In the genomic region with DNA sequence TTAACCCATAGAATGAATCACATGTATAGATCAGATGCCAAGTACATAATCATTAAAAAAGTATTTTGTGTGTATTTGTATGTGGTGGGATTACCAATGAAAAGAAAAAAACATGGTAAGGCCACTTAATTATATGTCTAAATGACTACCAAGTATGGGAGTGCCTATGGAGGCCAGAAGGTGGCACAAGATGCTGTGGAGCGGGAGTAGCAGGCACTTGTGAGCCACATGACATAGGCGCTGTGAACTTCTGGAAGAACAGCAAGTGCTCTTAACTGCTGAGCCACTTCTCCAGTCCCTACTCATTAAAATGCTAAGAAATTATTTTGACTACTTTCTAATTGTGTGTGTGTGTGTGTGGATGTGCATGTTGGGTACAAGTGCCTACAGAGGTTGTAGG, we compare ENCODE assay signal across 12 mouse cellular contexts. TPM values are rescaled to one million over a fixed set of nuclear protein-coding genes. Genes with fewer than 3 reads are reported as not detected.
DNase-seq lines count a peak whose midpoint lies in the region; ATAC-seq and TF ChIP-seq lines count a peak whose summit lies in the region.
"Had no signal": no experiment of that assay in that cellular context is flagged by ENCODE, and none has a peak within 500 bp of the region (broad histone marks: within the 10 kb centered on the region; RNA-seq: fewer than 3 reads in every experiment).

No protein-coding gene starts in this region.

- TF ChIP-seq POLR2A in thymus, adult 2 months (IDR thresholded peaks at IDR 0.05; ENCODE audit: control insufficient read depth, extremely low read depth, insufficient read depth, low read length, poor library complexity) = no peak

- no peak overlapping the region for H3K9ac ChIP-seq in kidney, postnatal 0 days (ENCODE audit: low read depth, low read length)
- H3K9ac ChIP-seq in kidney, embryonic 15.5 days = no peak overlapping the region
- no peak overlapping the region for H3K9ac ChIP-seq in stomach, postnatal 0 days (ENCODE audit: low read length)
- H3K9ac ChIP-seq: hindbrain, embryonic 15.5 days had no signal

- H3K4me2 ChIP-seq in kidney, postnatal 0 days (ENCODE audit: low read length) = no peak overlapping the region
- H3K4me2 ChIP-seq in kidney, embryonic 15.5 days = no peak overlapping the region
- no peak overlapping the region for H3K4me2 ChIP-seq in stomach, postnatal 0 days (replicated peaks; ENCODE audit: low read depth)
- H3K4me2 ChIP-seq: hindbrain, embryonic 15.5 days had no signal

- intact Hi-C loops in left cerebral cortex, postnatal 25 days (cut with DNase I) = no loop called here

- no peak for ATAC-seq in kidney, postnatal 0 days (replicated peaks; ENCODE audit: low FRiP score, low read depth)
- no peak for ATAC-seq in kidney, embryonic 15.5 days (replicated peaks; ENCODE audit: low FRiP score)
- no peak for ATAC-seq in stomach, postnatal 0 days (ENCODE audit: low FRiP score, low TSS enrichment)

- H3K4me3 ChIP-seq in kidney, postnatal 0 days (replicated peaks; ENCODE audit: low read depth, low read length) = no peak overlapping the region
- H3K4me3 ChIP-seq in kidney, embryonic 15.5 days (replicated peaks) = no peak overlapping the region
- no peak overlapping the region for H3K4me3 ChIP-seq in thymus, adult 2 months (ENCODE audit: control insufficient read depth, insufficient read depth, low read length)
- no peak overlapping the region for H3K4me3 ChIP-seq in stomach, postnatal 0 days (ENCODE audit: low read depth, low read length)
- H3K4me3 ChIP-seq: hindbrain, embryonic 15.5 days; megakaryocyte, embryonic 14.5 days had no signal

- TF ChIP-seq CTCF in kidney, postnatal 0 days (IDR thresholded peaks at IDR 0.05; ENCODE audit: low read depth) = peak; percentile 33; the same call in 1 of the 2 replicates
- TF ChIP-seq CTCF in thymus, adult 2 months (IDR thresholded peaks at IDR 0.05; ENCODE audit: borderline replicate concordance, control insufficient read depth, extremely low read depth, insufficient read depth, low read length, poor library complexity) = no peak
- peak; percentile 48 for TF ChIP-seq CTCF in stomach, postnatal 0 days (IDR thresholded peaks at IDR 0.05; ENCODE audit: low read depth)

- 90% methylated on average over 2 of the region's 2 CpGs for WGBS in kidney, postnatal 0 days
- WGBS in kidney, embryonic 15.5 days = 95% methylated on average over 2 of the region's 2 CpGs
- 92% methylated on average over 2 of the region's 2 CpGs for WGBS in thymus, adult 2 months
- 88% methylated on average over 2 of the region's 2 CpGs for WGBS in stomach, postnatal 0 days

- TF ChIP-seq EP300 in stomach, postnatal 0 days (optimal IDR thresholded peaks at IDR 0.05) = no peak

- no peaks in the 10 kb centered on the region for H3K36me3 ChIP-seq in kidney, postnatal 0 days (ENCODE audit: insufficient read depth, low read length)
- no peaks in the 10 kb centered on the region for H3K36me3 ChIP-seq in kidney, embryonic 15.5 days
- no peaks in the 10 kb centered on the region for H3K36me3 ChIP-seq in thymus, adult 2 months (ENCODE audit: control insufficient read depth, insufficient read depth, low read length)
- no peaks in the 10 kb centered on the region for H3K36me3 ChIP-seq in stomach, postnatal 0 days (ENCODE audit: control insufficient read depth, insufficient read depth, low read length)
- H3K36me3 ChIP-seq: hindbrain, embryonic 15.5 days had no signal

- H3K9me3 ChIP-seq in kidney, postnatal 0 days (replicated peaks; ENCODE audit: low read length) = no peaks in the 10 kb centered on the region
- no peaks in the 10 kb centered on the region for H3K9me3 ChIP-seq in kidney, embryonic 15.5 days (replicated peaks)
- no peaks in the 10 kb centered on the region for H3K9me3 ChIP-seq in stomach, postnatal 0 days (ENCODE audit: control insufficient read depth, low read length)
- H3K9me3 ChIP-seq: hindbrain, embryonic 15.5 days; megakaryocyte, embryonic 14.5 days had no signal

- no peak overlapping the region for H3K27ac ChIP-seq in kidney, postnatal 0 days
- H3K27ac ChIP-seq in kidney, embryonic 15.5 days = no peak overlapping the region
- no peak overlapping the region for H3K27ac ChIP-seq in thymus, adult 2 months (ENCODE audit: control insufficient read depth, insufficient read depth, low read length)
- no peak overlapping the region for H3K27ac ChIP-seq in stomach, postnatal 0 days (replicated peaks)
- H3K27ac ChIP-seq: hindbrain, embryonic 15.5 days had no signal

- H3K4me1 ChIP-seq in kidney, postnatal 0 days (replicated peaks; ENCODE audit: insufficient read depth, low read length) = no peaks in the 10 kb centered on the region
- H3K4me1 ChIP-seq in kidney, embryonic 15.5 days = no peaks in the 10 kb centered on the region
- no peaks in the 10 kb centered on the region for H3K4me1 ChIP-seq in thymus, adult 2 months (replicated peaks; ENCODE audit: control insufficient read depth, insufficient read depth, low read length)
- H3K4me1 ChIP-seq in stomach, postnatal 0 days (replicated peaks; ENCODE audit: control insufficient read depth, insufficient read depth) = no peaks in the 10 kb centered on the region
- H3K4me1 ChIP-seq: hindbrain, embryonic 15.5 days; megakaryocyte, embryonic 14.5 days had no signal

- no peak for DNase-seq in kidney, postnatal 0 days (ENCODE audit: low spot score)
- DNase-seq in thymus, postnatal 14 days = peak; percentile 12
- no peak for DNase-seq in thymus, adult 2 months
- peak; percentile 51 for DNase-seq in ZHBTc4 (ENCODE audit: low read depth, low spot score)
- no peak for DNase-seq in stomach, postnatal 0 days (ENCODE audit: low spot score)
- no peak for DNase-seq in left cerebral cortex, postnatal 25 days (ENCODE audit: low spot score in 2 of 2)
- DNase-seq in adrenal gland, adult 8-10 months = no peak

- no peaks in the 10 kb centered on the region for H3K27me3 ChIP-seq in kidney, postnatal 0 days (ENCODE audit: insufficient read depth, low read length)
- no peaks in the 10 kb centered on the region for H3K27me3 ChIP-seq in kidney, embryonic 15.5 days
- no peaks in the 10 kb centered on the region for H3K27me3 ChIP-seq in thymus, adult 2 months (ENCODE audit: control insufficient read depth, insufficient read depth, low read length)
- H3K27me3 ChIP-seq in stomach, postnatal 0 days (ENCODE audit: control insufficient read depth, insufficient read depth, low read length) = no peaks in the 10 kb centered on the region
- H3K27me3 ChIP-seq: hindbrain, embryonic 15.5 days; megakaryocyte, embryonic 14.5 days had no signal

RNA-seq across cellular contexts. Expression of a gene that starts 42.0 kb away (rescaled TPM):
- polyA plus RNA-seq in kidney, postnatal 0 days (2015; fragmentation: Nextera tagmentation; extraction: Ambion mirVana) = not detected in 2 replicates
- polyA plus RNA-seq in kidney, embryonic 15.5 days (2015; fragmentation: Nextera tagmentation; extraction: Ambion mirVana) = not detected in 2 replicates
- 0.27 TPM in 1 of 2 replicates, not detected in the other for polyA plus RNA-seq in thymus, adult 2 months (2012; rRNA removed)
- not detected in 2 replicates for polyA plus RNA-seq in stomach, postnatal 0 days (2015; fragmentation: Nextera tagmentation; extraction: Ambion mirVana)
- total RNA-seq in left cerebral cortex, postnatal 25 days (2021) = not detected
- total RNA-seq in adrenal gland, adult 8-10 months (2022) = not detected
- total RNA-seq: common myeloid progenitor, adult 5-6 weeks had no signal
- polyA plus RNA-seq: hindbrain, embryonic 15.5 days; neural tube, embryonic 11.5 days had no signal

Comparison
In these comparisons a context has a peak if more than half of its experiments do, and no peak if none do; other contexts are left out.
1. DNase-seq: peak in thymus, postnatal 14 days (single experiment) and ZHBTc4 (single experiment); none in kidney, postnatal 0 days (single experiment), thymus, adult 2 months (single experiment), stomach, postnatal 0 days (single experiment), left cerebral cortex, postnatal 25 days (0 of 2) and adrenal gland, adult 8-10 months (single experiment).